Mouse (Mus musculus): ENCODE data around the gene Iqch. TPM values are rescaled to one million over a fixed set of nuclear protein-coding genes. Genes with fewer than 3 reads are reported as not detected.

Gene Iqch
- total RNA-seq, 4 experiments from 2014 or later = not detected

DNA sequence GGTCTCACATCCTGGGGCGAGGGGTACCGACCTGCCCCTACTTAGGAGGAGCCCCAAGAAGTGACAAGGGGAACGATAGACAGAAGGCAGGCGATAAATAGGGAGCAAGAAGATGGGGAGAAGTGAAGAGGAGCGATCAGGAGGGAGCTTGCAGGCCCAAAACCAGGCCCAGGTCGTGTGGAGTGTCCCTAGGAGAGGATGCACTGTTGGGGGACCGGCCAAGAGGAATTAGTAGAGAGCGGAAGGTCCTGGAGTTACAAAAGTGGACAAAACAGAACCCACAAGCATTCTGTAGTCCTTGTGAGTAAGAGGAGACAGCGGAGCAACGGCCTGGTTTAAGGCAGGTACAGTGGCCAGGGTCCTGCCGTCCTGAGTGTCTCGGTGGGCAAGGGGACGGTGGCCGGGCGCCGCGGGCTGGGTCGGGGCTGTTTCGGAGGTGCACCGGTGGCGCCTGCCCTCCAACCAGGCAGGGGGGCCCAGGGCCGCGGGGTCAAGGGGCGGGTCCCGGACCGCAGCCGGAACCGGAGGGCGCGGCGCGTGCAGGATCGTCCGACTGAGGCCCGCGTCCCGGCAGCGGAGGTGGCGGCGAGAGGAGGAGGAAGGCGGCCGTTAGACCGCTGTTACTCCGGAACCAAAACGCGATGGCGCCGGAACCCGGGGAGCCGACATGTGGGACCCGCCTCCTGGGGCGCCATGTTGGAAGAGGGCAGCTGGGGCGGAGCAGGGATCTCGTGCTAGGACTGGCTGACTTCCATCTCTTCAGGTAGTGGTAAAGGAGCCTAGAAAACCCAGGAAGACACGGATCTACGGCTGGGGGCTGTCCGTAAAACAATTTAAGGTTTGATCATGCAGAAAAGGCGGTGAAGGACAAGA is 224.8 kb downstream of the Iqch start, which contains the start of gene Map2k5:
Gene Map2k5 (minus strand): TSS at position 633 of the 873 bp plus-strand sequence.
- DNase-seq (ENCODE audit: low spot score in 2 of 2) = peak; percentile 74 to 86

DNA sequence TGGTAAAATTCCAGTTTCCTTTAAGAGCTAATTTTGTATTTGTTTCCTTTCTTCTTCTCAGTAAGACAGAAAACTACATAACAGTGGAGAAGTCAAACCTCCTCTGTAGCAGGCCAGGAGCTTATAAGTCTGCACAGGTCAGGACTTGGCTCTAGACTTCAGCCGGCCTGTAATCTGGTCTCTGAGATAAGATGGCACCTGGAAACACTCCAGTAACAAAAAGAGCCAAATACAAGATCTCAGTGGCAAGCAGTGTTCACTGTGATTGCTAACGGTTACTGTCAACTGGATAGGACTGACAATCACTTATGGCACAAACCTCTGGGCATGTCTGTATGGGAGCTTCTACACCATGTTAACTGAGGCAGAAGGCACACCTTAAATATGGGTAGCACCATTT is 229.0 kb downstream of the Iqch start:
- no peak for DNase-seq (ENCODE audit: low spot score in 2 of 2)

DNA sequence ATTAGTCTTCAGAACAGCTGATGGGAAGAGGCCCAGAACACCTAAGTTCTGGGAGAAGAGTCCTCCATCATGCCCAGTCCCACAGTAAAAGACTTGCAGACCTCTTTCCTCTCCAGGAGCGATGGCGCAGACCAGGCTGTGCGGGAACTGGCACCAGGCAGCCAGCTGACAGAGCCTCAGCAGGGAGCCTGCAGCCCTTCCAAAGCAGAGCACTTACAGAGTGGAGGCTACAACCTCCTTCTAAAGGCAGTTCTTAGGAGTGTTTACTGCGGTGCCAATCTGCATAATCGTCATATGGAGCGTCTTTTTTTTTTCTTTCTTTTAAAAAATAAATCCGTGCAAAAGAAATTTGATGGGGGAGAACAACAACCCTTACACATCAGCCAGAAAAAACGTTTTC is 229.8 kb downstream of the Iqch start:
- no peak for DNase-seq (ENCODE audit: low spot score in 2 of 2)

Other genes starting within 250 kb of the Iqch start
- 10 to 100 TPM; 13.9 to 16.2 (median 14.8) TPM for gene Map2k5, start 224.6 kb downstream of the Iqch start, total RNA-seq (2022)
- gene 2300009A05Rik, start 203.2 kb downstream of the Iqch start, total RNA-seq (2022) = 10 to 100 TPM; 13.8 to 25.5 (median 22.0) TPM
- 10 to 100 TPM in 3 of 4 experiments, 1 to 10 TPM in 1; 9.9 to 13.6 (median 12.9) TPM for gene Aagab, start 167 bp upstream of the Iqch start, total RNA-seq (2022)
- 10 to 100 TPM; 44.2 to 62.0 (median 46.1) TPM for gene Smad3, start 155.5 kb upstream of the Iqch start, total RNA-seq (2022)

Data from gastrocnemius, adult 8-10 months (tissue).